Mouse (Mus musculus) kidney, embryonic 15.5 days (tissue): ENCODE data around the gene Heatr4. TPM values are rescaled to one million over a fixed set of nuclear protein-coding genes. Genes with fewer than 3 reads are reported as not detected.
"Not testable (repeated sequence)": the region's sequence is repeated elsewhere in the genome, so short reads cannot be mapped to it uniquely, and the experiment has no call there.

Experiments used
- ATAC-seq: fragments of 200-750 bp; cut with Nextera tagmentation; replicated peaks from 2 replicates; pipeline ENCODE4 v1.8.0; 2017; ENCODE audit warnings: moderate TSS enrichment; ENCODE audit not compliant: low FRiP score
- H3K27ac ChIP-seq: fragments of 300-500 bp; sonication (generic); 2 replicates; pipeline ENCODE4 v1.5.1; 2015; ENCODE audit warnings: mild to moderate bottlenecking, inconsistent platforms
- H3K27me3 ChIP-seq: fragments of 300-500 bp; sonication (generic); 2 replicates; pipeline ENCODE4 v1.6.1; 2015; ENCODE audit warnings: inconsistent platforms
- H3K36me3 ChIP-seq: fragments of 300-500 bp; sonication (generic); 2 replicates; pipeline ENCODE4 v1.6.1; 2015; ENCODE audit warnings: inconsistent platforms
- H3K4me1 ChIP-seq: fragments of 300-500 bp; sonication (generic); 2 replicates; pipeline ENCODE4 v1.6.1; 2015; ENCODE audit warnings: inconsistent platforms
- H3K4me2 ChIP-seq: fragments of 300-500 bp; sonication (generic); 2 replicates; pipeline ENCODE4 v1.6.1; 2015; ENCODE audit warnings: moderate library complexity, mild to moderate bottlenecking, inconsistent platforms
- H3K4me3 ChIP-seq: fragments of 300-500 bp; sonication (generic); replicated peaks from 2 replicates; pipeline ENCODE4 v1.5.1; 2015; ENCODE audit warnings: mild to moderate bottlenecking, inconsistent platforms
- H3K9ac ChIP-seq: fragments of 300-500 bp; sonication (generic); 2 replicates; pipeline ENCODE4 v1.6.1; 2015; ENCODE audit warnings: mild to moderate bottlenecking, inconsistent platforms
- H3K9me3 ChIP-seq: fragments of 300-500 bp; sonication (generic); replicated peaks from 2 replicates; pipeline ENCODE4 v1.6.1; 2016; ENCODE audit warnings: inconsistent platforms
- WGBS: fragments of 180-500 bp; shearing (Covaris S2); methylation state at CpG from one replicate; pipeline ENCODE4 v1.1.7; 2015; ENCODE audit warnings: mixed read lengths; 5-methylcytosine and 5-hydroxymethylcytosine counted together
- polyA plus RNA-seq: library from polyadenylated mRNA; unstranded; fragments of >200 nt; fragmentation: Nextera tagmentation; extraction: Ambion mirVana; gene quantifications from 2 replicates; pipeline ENCODE4 v1.2.1, GENCODE M21; 2015

Gene Heatr4
- polyA plus RNA-seq, 1 experiment from 2014 or later = not detected

GRCm38 (mm10) chr12:83950493-83950839 lies 34.2 kb downstream of the Heatr4 start, which contains the start of gene Riox1:
TSS of gene Riox1 (plus strand) at chr12:83950608.
- Histone ChIP-seq H3K4me3 (peak within 1 kb of the TSS; percentile 89), H3K36me3 (peaks cover 24% of the 10 kb centered on the region), H3K9ac (peak within 1 kb of the TSS; percentile 84), H3K27ac (peak within 1 kb of the TSS; percentile 87), H3K4me1 (peaks cover 39% of the 10 kb centered on the region), H3K9me3 (0 out of 2 replicates have a peak, but pooled peaks cover 2% of the 10 kb centered on the region), H3K4me2 (peak within 1 kb of the TSS; percentile 81), H3K27me3 (no peaks in the 10 kb centered on the region)
- under 1% methylated on average over 37 of the region's 37 CpGs for WGBS
- ATAC-seq = peak; percentile 93

GRCm38 (mm10) chr12:83949776-83950492 lies 34.7 kb downstream of the Heatr4 start:
- 26% methylated on average over 11 of the region's 11 CpGs for WGBS
- Histone ChIP-seq H3K36me3 (peaks cover 19% of the 10 kb centered on the region), H3K4me3 (peak overlapping the region; percentile 89), H3K27ac (peak overlapping the region; percentile 87), H3K27me3 (no peaks in the 10 kb centered on the region), H3K4me2 (peak overlapping the region; percentile 81), H3K9ac (peak overlapping the region; percentile 84), H3K4me1 (peaks cover 34% of the 10 kb centered on the region), H3K9me3 (0 out of 2 replicates have a peak, but pooled peaks cover 2% of the 10 kb centered on the region)
- no peak for ATAC-seq

- ATAC-seq = no peak
- 78% methylated on average over 4 of the region's 4 CpGs for WGBS
Observed at GRCm38 (mm10) chr12:83949043-83949442, 35.6 kb downstream of the Heatr4 start.

DNA sequence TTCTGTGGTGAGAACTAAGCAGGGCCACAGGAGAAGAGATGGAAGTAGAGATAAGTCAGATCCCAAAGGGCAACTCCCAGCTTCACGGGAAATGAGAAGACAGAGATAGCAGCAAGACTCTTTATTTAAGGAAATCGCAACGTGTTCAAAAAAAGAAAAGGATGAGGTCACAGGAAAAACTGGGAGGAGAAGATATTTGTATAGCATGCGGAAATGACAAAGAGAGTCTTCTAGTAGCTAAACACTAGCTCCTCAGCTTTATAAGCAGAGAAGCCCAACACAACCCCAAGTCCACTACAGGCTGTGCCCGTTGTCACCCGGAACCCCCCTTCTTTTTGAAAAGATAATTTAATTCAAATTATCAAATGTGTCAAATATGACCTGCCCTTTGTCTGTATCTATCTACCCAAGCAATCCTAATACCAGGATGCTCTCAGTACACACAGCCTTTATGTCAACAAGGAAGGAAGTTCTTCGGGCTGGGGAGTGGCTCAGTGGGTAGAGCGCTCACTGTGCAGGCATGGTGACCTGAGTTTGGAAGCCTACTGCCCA lies 37.3 kb downstream of the Heatr4 start:
- Histone ChIP-seq H3K4me2 (no peak overlapping the region), H3K36me3 (peaks cover 4% of the 10 kb centered on the region; the same call in 1 of the 2 replicates), H3K27ac (peak overlapping the region; percentile 56), H3K4me1 (peaks cover 20% of the 10 kb centered on the region), H3K4me3 (no peak overlapping the region), H3K27me3 (no peaks in the 10 kb centered on the region), H3K9me3 (0 out of 2 replicates have a peak, but pooled peaks cover 2% of the 10 kb centered on the region), H3K9ac (no peak overlapping the region)
- 82% methylated on average over 8 of the region's 8 CpGs for WGBS
- no peak for ATAC-seq

More at GRCm38 (mm10) chr12:83949043-83949442, 35.6 kb downstream of the Heatr4 start:
- no peak overlapping the region for H3K9ac ChIP-seq
- no peak overlapping the region for H3K27ac ChIP-seq
- peaks cover 34% of the 10 kb centered on the region for H3K4me1 ChIP-seq
- H3K4me3 ChIP-seq = no peak overlapping the region
- H3K9me3 ChIP-seq = 0 out of 2 replicates have a peak, but pooled peaks cover 2% of the 10 kb centered on the region
- H3K36me3 ChIP-seq = peaks cover 19% of the 10 kb centered on the region
- H3K4me2 ChIP-seq = no peak overlapping the region
- H3K27me3 ChIP-seq = no peaks in the 10 kb centered on the region

DNA sequence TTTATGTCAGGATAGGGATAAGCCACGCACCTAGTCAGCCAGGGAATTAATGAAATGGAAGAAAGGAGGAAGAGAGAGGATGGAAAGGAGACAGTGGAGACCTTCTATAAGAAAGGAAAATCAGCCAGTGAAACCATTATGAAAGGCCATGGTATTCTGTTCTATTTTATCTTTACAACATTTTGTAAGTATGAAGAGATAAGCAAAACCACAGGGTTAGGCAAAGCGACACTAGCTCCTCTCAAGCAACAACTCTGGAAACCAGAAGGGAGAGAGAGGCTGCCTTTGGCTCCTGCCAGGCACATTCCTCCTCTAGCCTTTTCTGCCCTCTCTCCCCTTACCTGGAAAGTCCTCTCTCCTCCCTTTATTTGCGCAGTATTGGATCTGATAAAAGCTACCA lies 42.7 kb downstream of the Heatr4 start:
- no peaks in the 10 kb centered on the region for H3K27me3 ChIP-seq
- 0 out of 2 replicates have a peak, but pooled peaks cover 2% of the 10 kb centered on the region for H3K9me3 ChIP-seq
- no peak overlapping the region for H3K27ac ChIP-seq
- H3K36me3 ChIP-seq = no peaks in the 10 kb centered on the region
- no peak overlapping the region for H3K4me3 ChIP-seq
- H3K9ac ChIP-seq = no peak overlapping the region
- ATAC-seq = no peak
- H3K4me2 ChIP-seq = no peak overlapping the region
- WGBS = 77% methylated on average over 3 of the region's 3 CpGs
- H3K4me1 ChIP-seq = no peaks in the 10 kb centered on the region

DNA sequence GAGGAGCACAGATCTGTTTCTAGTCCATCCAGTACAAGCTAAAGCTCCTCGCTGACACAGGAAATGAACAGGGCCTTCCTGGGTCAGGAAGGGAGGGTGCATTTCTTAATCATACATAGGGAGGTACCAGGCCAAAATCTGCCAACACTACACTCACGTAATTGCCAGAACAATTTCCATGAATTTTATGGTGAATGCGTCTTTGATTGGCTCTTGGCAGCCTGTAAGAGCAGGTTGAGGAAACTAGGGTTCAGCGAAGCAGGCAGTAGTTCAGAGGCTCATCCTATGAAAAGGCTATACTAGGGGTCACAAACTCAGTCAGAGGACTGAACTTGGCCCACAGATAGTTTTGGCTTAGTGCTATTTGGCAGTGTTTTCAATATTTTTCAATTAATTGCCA lies 44.6 kb downstream of the Heatr4 start:
- H3K27ac ChIP-seq = no peak overlapping the region
- no peaks in the 10 kb centered on the region for H3K27me3 ChIP-seq
- WGBS = 70% methylated on average over 4 of the region's 4 CpGs
- ATAC-seq = no peak
- H3K4me2 ChIP-seq = no peak overlapping the region
- H3K9me3 ChIP-seq = no peaks in the 10 kb centered on the region
- no peaks in the 10 kb centered on the region for H3K36me3 ChIP-seq
- H3K4me3 ChIP-seq = no peak overlapping the region
- no peak overlapping the region for H3K9ac ChIP-seq
- H3K4me1 ChIP-seq = no peaks in the 10 kb centered on the region

DNA sequence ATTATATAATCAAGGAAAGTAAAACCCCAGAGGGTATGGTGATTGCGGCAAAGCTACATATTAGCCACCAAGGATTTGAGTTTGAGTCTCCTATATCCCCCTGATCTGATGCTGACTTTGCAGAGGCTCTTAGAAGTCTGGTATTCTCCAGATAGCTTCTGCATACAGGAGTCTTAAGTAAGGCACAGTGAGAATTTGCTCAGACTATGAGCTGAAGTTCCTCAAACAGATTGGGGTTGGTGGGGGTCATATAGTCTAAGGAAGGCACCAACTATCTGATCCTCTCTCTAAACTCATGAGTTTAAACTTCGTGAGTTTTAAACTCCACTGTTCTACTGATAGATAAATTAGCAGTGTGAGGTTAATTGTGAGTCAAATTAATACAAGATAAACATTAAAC lies 45.3 kb downstream of the Heatr4 start:
- ATAC-seq = no peak
- Histone ChIP-seq H3K4me3 (no peak overlapping the region), H3K4me2 (no peak overlapping the region)

GRCm38 (mm10) chr12:83938592-83938991 lies 46.1 kb downstream of the Heatr4 start:
- H3K4me1 ChIP-seq, H3K9me3 ChIP-seq, ATAC-seq, H3K27me3 ChIP-seq, H3K4me3 ChIP-seq, H3K27ac ChIP-seq, H3K9ac ChIP-seq, H3K4me2 ChIP-seq, H3K36me3 ChIP-seq: not testable (repeated sequence)
- WGBS = 45% methylated on average over 1 of the region's 1 CpGs

More for the DNA sequence above, 45.3 kb downstream of the Heatr4 start:
- H3K27ac ChIP-seq = no peak overlapping the region
- H3K9me3 ChIP-seq = no peaks in the 10 kb centered on the region
- WGBS = 87% methylated on average over 2 of the region's 2 CpGs
- no peaks in the 10 kb centered on the region for H3K27me3 ChIP-seq
- no peaks in the 10 kb centered on the region for H3K4me1 ChIP-seq
- H3K36me3 ChIP-seq = no peaks in the 10 kb centered on the region
- H3K9ac ChIP-seq = no peak overlapping the region

DNA sequence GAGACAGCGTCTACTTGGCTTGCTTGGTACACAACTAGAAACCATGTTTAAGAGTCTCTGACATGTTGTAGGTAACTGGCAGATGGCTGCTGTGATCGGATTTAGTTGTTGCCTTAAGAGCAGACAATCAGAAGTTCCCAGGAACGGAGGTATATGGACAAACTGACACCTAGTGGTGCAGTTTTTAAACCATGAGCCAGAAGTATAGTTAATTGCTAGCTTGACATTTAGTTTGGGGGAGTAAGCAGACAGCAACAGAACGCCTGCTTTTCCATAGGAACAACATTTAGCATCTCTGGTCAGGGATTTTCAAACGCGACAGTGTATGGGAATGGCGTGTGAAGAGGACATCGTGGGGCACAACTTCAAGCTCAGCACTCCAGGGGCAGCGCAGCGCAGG lies 47.1 kb downstream of the Heatr4 start:
- 67% methylated on average over 10 of the region's 10 CpGs for WGBS
- no peak overlapping the region for H3K4me3 ChIP-seq
- H3K9ac ChIP-seq = no peak overlapping the region
- no peaks in the 10 kb centered on the region for H3K36me3 ChIP-seq
- H3K9me3 ChIP-seq = no peaks in the 10 kb centered on the region
- H3K27ac ChIP-seq = no peak overlapping the region
- ATAC-seq = no peak
- H3K27me3 ChIP-seq = no peaks in the 10 kb centered on the region
- no peak overlapping the region for H3K4me2 ChIP-seq
- H3K4me1 ChIP-seq = no peaks in the 10 kb centered on the region

DNA sequence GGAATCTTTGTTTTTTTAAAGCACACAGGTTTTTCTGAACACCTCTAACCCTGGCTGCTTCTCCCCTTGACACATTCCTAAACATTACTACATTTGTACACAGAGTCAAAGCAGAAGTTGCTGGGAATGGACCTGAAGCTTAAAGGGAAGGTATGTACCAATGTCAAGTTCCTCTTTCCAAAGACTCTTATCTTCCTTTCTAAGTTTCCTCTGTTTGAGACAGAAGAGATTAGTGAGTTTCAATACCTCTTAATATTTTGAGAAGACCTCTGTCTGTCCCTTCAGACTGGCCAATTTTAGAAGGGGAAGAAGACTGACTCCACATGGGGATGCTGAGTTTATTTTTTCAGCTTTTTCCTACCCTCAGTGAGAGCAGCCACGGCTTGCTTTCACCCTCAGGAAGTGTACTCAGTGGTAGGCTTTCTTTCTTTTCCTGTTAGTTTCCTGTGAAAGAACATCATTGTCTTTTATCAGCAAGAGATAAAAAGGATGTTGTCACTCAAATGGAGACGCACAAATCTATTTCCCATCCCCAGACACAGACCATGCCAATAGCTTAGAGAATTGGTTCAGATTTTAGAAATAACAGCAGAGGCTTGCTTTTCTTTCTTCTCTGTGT lies 55.4 kb downstream of the Heatr4 start:
- no peaks in the 10 kb centered on the region for H3K36me3 ChIP-seq
- H3K9me3 ChIP-seq = no peaks in the 10 kb centered on the region
- no peak overlapping the region for H3K4me3 ChIP-seq
- H3K27ac ChIP-seq = 0 out of 2 replicates have a peak overlapping the region, but pooled peaks have one; percentile 57
- H3K27me3 ChIP-seq = no peaks in the 10 kb centered on the region
- no peak overlapping the region for H3K4me2 ChIP-seq
- no peak for ATAC-seq
- 46% methylated on average over 2 of the region's 2 CpGs for WGBS
- H3K9ac ChIP-seq = no peak overlapping the region
- peaks cover 12% of the 10 kb centered on the region for H3K4me1 ChIP-seq

DNA sequence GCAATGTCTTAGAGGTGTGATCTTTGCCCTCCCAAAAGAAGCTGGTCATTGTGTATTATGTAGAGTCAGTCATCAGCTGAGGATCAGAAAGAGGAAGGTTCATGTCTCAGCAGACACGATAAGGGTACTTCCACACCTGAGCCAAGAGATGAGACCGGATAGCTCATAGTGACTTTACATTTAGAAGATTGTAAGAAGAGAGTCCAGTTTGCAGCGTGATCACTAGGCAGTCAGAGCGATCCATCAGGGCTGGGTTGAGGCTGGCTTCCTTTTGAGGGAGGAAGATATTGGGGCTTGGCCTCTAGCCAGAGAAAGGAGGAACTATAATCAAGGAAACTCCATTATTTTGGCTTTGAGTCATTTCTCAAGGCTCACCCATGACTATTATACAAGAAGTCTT lies 56.9 kb downstream of the Heatr4 start:
- H3K4me3 ChIP-seq = no peak overlapping the region

DNA sequence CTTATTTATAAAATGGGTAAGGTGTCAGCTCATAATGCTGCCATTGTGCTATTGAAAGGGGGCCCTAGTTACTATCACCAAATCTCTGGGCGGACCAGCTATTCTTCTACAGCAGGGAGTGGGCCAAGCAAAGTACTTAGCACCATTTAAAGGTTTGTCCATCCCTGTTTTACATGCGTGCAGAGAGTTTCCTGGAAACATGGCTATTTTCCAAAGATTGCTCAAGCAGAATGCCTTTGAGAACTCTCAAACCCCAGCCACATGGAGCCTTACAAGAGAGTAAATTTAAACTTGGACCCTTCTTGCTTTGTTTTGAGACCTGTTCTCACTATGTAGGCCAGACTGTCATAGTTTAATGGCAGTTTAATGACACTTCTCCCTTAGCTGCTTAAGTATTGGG lies 58.6 kb downstream of the Heatr4 start:
- Histone ChIP-seq H3K27me3 (no peaks in the 10 kb centered on the region), H3K36me3 (no peaks in the 10 kb centered on the region), H3K4me2 (no peak overlapping the region), H3K9ac (no peak overlapping the region), H3K4me3 (no peak overlapping the region), H3K4me1 (peaks cover 28% of the 10 kb centered on the region), H3K9me3 (no peaks in the 10 kb centered on the region), H3K27ac (peak overlapping the region; percentile 51; the same call in 1 of the 2 replicates)
- ATAC-seq = no peak
- 69% methylated on average over 2 of the region's 2 CpGs for WGBS

More for the DNA sequence above, 56.9 kb downstream of the Heatr4 start:
- H3K27ac ChIP-seq = no peak overlapping the region
- no peak for ATAC-seq
- H3K27me3 ChIP-seq = no peaks in the 10 kb centered on the region
- H3K4me1 ChIP-seq = peaks cover 25% of the 10 kb centered on the region
- H3K36me3 ChIP-seq = no peaks in the 10 kb centered on the region
- WGBS = 68% methylated on average over 4 of the region's 4 CpGs
- H3K9ac ChIP-seq = no peak overlapping the region
- no peaks in the 10 kb centered on the region for H3K9me3 ChIP-seq
- no peak overlapping the region for H3K4me2 ChIP-seq
